Mouse (Mus musculus): ENCODE data around the gene Kmt2c. TPM values are rescaled to one million over a fixed set of nuclear protein-coding genes. Genes with fewer than 3 reads are reported as not detected.
"Not testable (repeated sequence)": the region's sequence is repeated elsewhere in the genome, so short reads cannot be mapped to it uniquely, and the experiment has no call there.

Gene Kmt2c
- polyA plus RNA-seq, 1 experiment, result 9.3 TPM

GRCm38 (mm10) chr5:25461956-25462355 lies 36.6 kb downstream of the Kmt2c start:
- Histone ChIP-seq H3K4me3 (ENCODE audit: low read depth, low read length) (no peak overlapping the region), H3K36me3 (ENCODE audit: control insufficient read depth, insufficient read depth, low read length) (no peaks in the 10 kb centered on the region), H3K27me3 (ENCODE audit: control insufficient read depth, insufficient read depth, low read length) (no peaks in the 10 kb centered on the region), H3K4me1 (ENCODE audit: control insufficient read depth, insufficient read depth, insufficient read length, low read length) (no peaks in the 10 kb centered on the region; the same call in 1 of the 2 replicates), H3K27ac (ENCODE audit: insufficient read depth, low read depth, low read length) (no peak overlapping the region)
- WGBS, result 87% methylated on average over 1 of the region's 1 CpGs
- no peak for TF ChIP-seq CTCF (IDR thresholded peaks at IDR 0.05; ENCODE audit: extremely low read depth, insufficient read length, insufficient replicate concordance, low read depth, low read length)
- TF ChIP-seq POLR2A (IDR thresholded peaks at IDR 0.05; ENCODE audit: low read depth, low read length), result no peak

GRCm38 (mm10) chr5:25455432-25455831 lies 43.2 kb downstream of the Kmt2c start:
- not testable (repeated sequence) for H3K27ac ChIP-seq (ENCODE audit: insufficient read depth, low read depth, low read length); H3K36me3 ChIP-seq (ENCODE audit: control insufficient read depth, insufficient read depth, low read length); H3K4me3 ChIP-seq (ENCODE audit: low read depth, low read length); H3K27me3 ChIP-seq (ENCODE audit: control insufficient read depth, insufficient read depth, low read length); H3K4me1 ChIP-seq (ENCODE audit: control insufficient read depth, insufficient read depth, insufficient read length, low read length)

GRCm38 (mm10) chr5:25452691-25453090 lies 45.9 kb downstream of the Kmt2c start:
- TF ChIP-seq CTCF (IDR thresholded peaks at IDR 0.05; ENCODE audit: extremely low read depth, insufficient read length, insufficient replicate concordance, low read depth, low read length) (no peak), POLR2A (IDR thresholded peaks at IDR 0.05; ENCODE audit: low read depth, low read length) (no peak)
- Histone ChIP-seq H3K27me3 (ENCODE audit: control insufficient read depth, insufficient read depth, low read length) (no peaks in the 10 kb centered on the region), H3K4me3 (ENCODE audit: low read depth, low read length) (no peak overlapping the region), H3K4me1 (ENCODE audit: control insufficient read depth, insufficient read depth, insufficient read length, low read length) (no peaks in the 10 kb centered on the region), H3K36me3 (ENCODE audit: control insufficient read depth, insufficient read depth, low read length) (no peaks in the 10 kb centered on the region), H3K27ac (ENCODE audit: insufficient read depth, low read depth, low read length) (no peak overlapping the region)
- 84% methylated on average over 2 of the region's 2 CpGs for WGBS

GRCm38 (mm10) chr5:25437508-25437907 lies 61.1 kb downstream of the Kmt2c start:
- no peak overlapping the region for H3K4me3 ChIP-seq (ENCODE audit: low read depth, low read length)
- 0 out of 2 replicates have a peak, but pooled peaks cover 3% of the 10 kb centered on the region for H3K36me3 ChIP-seq (ENCODE audit: control insufficient read depth, insufficient read depth, low read length)
- H3K4me1 ChIP-seq (ENCODE audit: control insufficient read depth, insufficient read depth, insufficient read length, low read length), result no peaks in the 10 kb centered on the region
- 85% methylated on average over 1 of the region's 1 CpGs for WGBS
- no peaks in the 10 kb centered on the region for H3K27me3 ChIP-seq (ENCODE audit: control insufficient read depth, insufficient read depth, low read length)
- no peak for TF ChIP-seq POLR2A (IDR thresholded peaks at IDR 0.05; ENCODE audit: low read depth, low read length)
- H3K27ac ChIP-seq (ENCODE audit: insufficient read depth, low read depth, low read length), result no peak overlapping the region

- WGBS, result 14% methylated on average over 3 of the region's 3 CpGs
- TF ChIP-seq CTCF (IDR thresholded peaks at IDR 0.05; ENCODE audit: extremely low read depth, insufficient read length, insufficient replicate concordance, low read depth, low read length) (no peak), POLR2A (IDR thresholded peaks at IDR 0.05; ENCODE audit: low read depth, low read length) (no peak)
- Histone ChIP-seq H3K27ac (ENCODE audit: insufficient read depth, low read depth, low read length) (no peak overlapping the region), H3K27me3 (ENCODE audit: control insufficient read depth, insufficient read depth, low read length) (no peaks in the 10 kb centered on the region), H3K4me1 (ENCODE audit: control insufficient read depth, insufficient read depth, insufficient read length, low read length) (no peaks in the 10 kb centered on the region), H3K4me3 (ENCODE audit: low read depth, low read length) (no peak overlapping the region), H3K36me3 (ENCODE audit: control insufficient read depth, insufficient read depth, low read length) (no peaks in the 10 kb centered on the region)
Measured at GRCm38 (mm10) chr5:25436081-25436480, 62.5 kb downstream of the Kmt2c start.

GRCm38 (mm10) chr5:25422576-25422975 lies 76.0 kb downstream of the Kmt2c start:
- 84% methylated on average over 1 of the region's 1 CpGs for WGBS
- H3K27me3 ChIP-seq (ENCODE audit: control insufficient read depth, insufficient read depth, low read length), result no peaks in the 10 kb centered on the region
- H3K4me1 ChIP-seq (ENCODE audit: control insufficient read depth, insufficient read depth, insufficient read length, low read length), result no peaks in the 10 kb centered on the region
- H3K4me3 ChIP-seq (ENCODE audit: low read depth, low read length), result no peak overlapping the region
- no peaks in the 10 kb centered on the region for H3K36me3 ChIP-seq (ENCODE audit: control insufficient read depth, insufficient read depth, low read length)
- H3K27ac ChIP-seq (ENCODE audit: insufficient read depth, low read depth, low read length), result no peak overlapping the region
- TF ChIP-seq CTCF (IDR thresholded peaks at IDR 0.05; ENCODE audit: extremely low read depth, insufficient read length, insufficient replicate concordance, low read depth, low read length), result no peak
- TF ChIP-seq POLR2A (IDR thresholded peaks at IDR 0.05; ENCODE audit: low read depth, low read length), result no peak

- 32% methylated on average over 3 of the region's 3 CpGs for WGBS
- H3K4me1 ChIP-seq (ENCODE audit: control insufficient read depth, insufficient read depth, insufficient read length, low read length), result 0 out of 2 replicates have a peak, but pooled peaks cover 2% of the 10 kb centered on the region
- H3K27me3 ChIP-seq (ENCODE audit: control insufficient read depth, insufficient read depth, low read length), result no peaks in the 10 kb centered on the region
- H3K27ac ChIP-seq (ENCODE audit: insufficient read depth, low read depth, low read length), result no peak overlapping the region
- no peaks in the 10 kb centered on the region for H3K36me3 ChIP-seq (ENCODE audit: control insufficient read depth, insufficient read depth, low read length)
- H3K4me3 ChIP-seq (ENCODE audit: low read depth, low read length), result no peak overlapping the region
- TF ChIP-seq POLR2A (IDR thresholded peaks at IDR 0.05; ENCODE audit: low read depth, low read length), result no peak
- no peak for TF ChIP-seq CTCF (IDR thresholded peaks at IDR 0.05; ENCODE audit: extremely low read depth, insufficient read length, insufficient replicate concordance, low read depth, low read length)
Measured at GRCm38 (mm10) chr5:25420601-25421000, 78.0 kb downstream of the Kmt2c start.

- H3K4me1 ChIP-seq (ENCODE audit: control insufficient read depth, insufficient read depth, insufficient read length, low read length), result 0 out of 2 replicates have a peak, but pooled peaks cover 2% of the 10 kb centered on the region
- H3K36me3 ChIP-seq (ENCODE audit: control insufficient read depth, insufficient read depth, low read length), result peaks cover 8% of the 10 kb centered on the region
- no peaks in the 10 kb centered on the region for H3K27me3 ChIP-seq (ENCODE audit: control insufficient read depth, insufficient read depth, low read length)
- TF ChIP-seq CTCF (IDR thresholded peaks at IDR 0.05; ENCODE audit: extremely low read depth, insufficient read length, insufficient replicate concordance, low read depth, low read length) (no peak), POLR2A (IDR thresholded peaks at IDR 0.05; ENCODE audit: low read depth, low read length) (no peak)
- H3K4me3 ChIP-seq (ENCODE audit: low read depth, low read length), result no peak overlapping the region
- no peak overlapping the region for H3K27ac ChIP-seq (ENCODE audit: insufficient read depth, low read depth, low read length)
Measured at GRCm38 (mm10) chr5:25415382-25415781, 83.2 kb downstream of the Kmt2c start.

Data from small intestine, adult 2 months (tissue).